Mouse (Mus musculus): ENCODE measurements at regions not wholly inside any gene's neighbourhood (a gene's known extent, or its start where the extent isn't known, plus 50 kb on each side); places are given as distances from the start of the nearest gene placed in this dataset.

- WGBS, result 67% methylated on average over 7 of the region's 7 CpGs
- DNase-seq (ENCODE audit: low spot score), result no peak
Observed at GRCm38 (mm10) chr6:51059923-51060847, 372.3 kb upstream of the Nfe2l3 start.

GRCm38 (mm10) chr6:51060848-51061535, 371.5 kb upstream of the Nfe2l3 start:
- no peaks in the 10 kb centered on the region for H3K36me3 ChIP-seq (ENCODE audit: control insufficient read depth, insufficient read depth, low read length)
- 43% methylated on average over 17 of the region's 17 CpGs for WGBS
- ATAC-seq (ENCODE audit: insufficient read depth, low FRiP score, low TSS enrichment) (no peak), DNase-seq (ENCODE audit: low spot score) (no peak)
- H3K9me3 ChIP-seq (ENCODE audit: control insufficient read depth, low read length), result no peaks in the 10 kb centered on the region
- H3K4me2 ChIP-seq (ENCODE audit: low read depth), result no peak overlapping the region
- H3K4me3 ChIP-seq (ENCODE audit: low read depth, low read length), result no peak overlapping the region
- H3K4me1 ChIP-seq (ENCODE audit: control insufficient read depth, insufficient read depth, low read length), result peaks cover 18% of the 10 kb centered on the region; the same call in 1 of the 2 replicates
- no peaks in the 10 kb centered on the region for H3K27me3 ChIP-seq (ENCODE audit: control insufficient read depth, insufficient read depth, low read length)
- H3K9ac ChIP-seq (ENCODE audit: low read length), result no peak overlapping the region
- H3K27ac ChIP-seq (ENCODE audit: low read depth, low read length), result peak overlapping the region; percentile 23; the same call in 1 of the 2 replicates

More at GRCm38 (mm10) chr6:51059923-51060847, 372.3 kb upstream of the Nfe2l3 start:
- H3K27me3 ChIP-seq (ENCODE audit: control insufficient read depth, insufficient read depth, low read length), result no peaks in the 10 kb centered on the region
- no peak overlapping the region for H3K9ac ChIP-seq (ENCODE audit: low read length)
- H3K36me3 ChIP-seq (ENCODE audit: control insufficient read depth, insufficient read depth, low read length), result no peaks in the 10 kb centered on the region
- peaks cover 18% of the 10 kb centered on the region; the same call in 1 of the 2 replicates for H3K4me1 ChIP-seq (ENCODE audit: control insufficient read depth, insufficient read depth, low read length)
- H3K9me3 ChIP-seq (ENCODE audit: control insufficient read depth, low read length), result no peaks in the 10 kb centered on the region
- ATAC-seq (ENCODE audit: insufficient read depth, low FRiP score, low TSS enrichment), result no peak
- no peak overlapping the region for H3K4me3 ChIP-seq (ENCODE audit: low read depth, low read length)
- peak overlapping the region; percentile 23; the same call in 1 of the 2 replicates for H3K27ac ChIP-seq (ENCODE audit: low read depth, low read length)
- H3K4me2 ChIP-seq (ENCODE audit: low read depth), result no peak overlapping the region

- no peaks in the 10 kb centered on the region for H3K36me3 ChIP-seq (ENCODE audit: control insufficient read depth, insufficient read depth, low read length)
- H3K27me3 ChIP-seq (ENCODE audit: control insufficient read depth, insufficient read depth, low read length), result no peaks in the 10 kb centered on the region
- H3K27ac ChIP-seq (ENCODE audit: low read depth, low read length), result no peak overlapping the region
- no peak overlapping the region for H3K9ac ChIP-seq (ENCODE audit: low read length)
- ATAC-seq (ENCODE audit: insufficient read depth, low FRiP score, low TSS enrichment), result no peak
- DNase-seq (ENCODE audit: low spot score), result no peak
- H3K4me1 ChIP-seq (ENCODE audit: control insufficient read depth, insufficient read depth, low read length), result peaks cover 19% of the 10 kb centered on the region
- no peaks in the 10 kb centered on the region for H3K9me3 ChIP-seq (ENCODE audit: control insufficient read depth, low read length)
- no peak overlapping the region for H3K4me3 ChIP-seq (ENCODE audit: low read depth, low read length)
- WGBS, result 55% methylated on average over 6 of the region's 6 CpGs
- H3K4me2 ChIP-seq (ENCODE audit: low read depth), result no peak overlapping the region
Observed at GRCm38 (mm10) chr6:51065156-51065555, 367.3 kb upstream of the Nfe2l3 start.

GRCm38 (mm10) chr6:51067332-51067731, 365.1 kb upstream of the Nfe2l3 start:
- ATAC-seq (ENCODE audit: insufficient read depth, low FRiP score, low TSS enrichment), result no peak
- no peaks in the 10 kb centered on the region for H3K27me3 ChIP-seq (ENCODE audit: control insufficient read depth, insufficient read depth, low read length)
- WGBS, result 82% methylated on average over 11 of the region's 11 CpGs

GRCm38 (mm10) chr6:51069945-51070344, 362.5 kb upstream of the Nfe2l3 start:
- DNase-seq (ENCODE audit: low spot score) (no peak), ATAC-seq (ENCODE audit: insufficient read depth, low FRiP score, low TSS enrichment) (no peak)
- Histone ChIP-seq H3K4me3 (ENCODE audit: low read depth, low read length) (no peak overlapping the region), H3K27ac (ENCODE audit: low read depth, low read length) (no peak overlapping the region), H3K9me3 (ENCODE audit: control insufficient read depth, low read length) (no peaks in the 10 kb centered on the region), H3K4me2 (ENCODE audit: low read depth) (no peak overlapping the region), H3K4me1 (ENCODE audit: control insufficient read depth, insufficient read depth, low read length) (peaks cover 19% of the 10 kb centered on the region), H3K9ac (ENCODE audit: low read length) (no peak overlapping the region), H3K36me3 (ENCODE audit: control insufficient read depth, insufficient read depth, low read length) (no peaks in the 10 kb centered on the region), H3K27me3 (ENCODE audit: control insufficient read depth, insufficient read depth, low read length) (no peaks in the 10 kb centered on the region)
- 41% methylated on average over 5 of the region's 5 CpGs for WGBS

More at GRCm38 (mm10) chr6:51067332-51067731, 365.1 kb upstream of the Nfe2l3 start:
- H3K9ac ChIP-seq (ENCODE audit: low read length), result no peak overlapping the region
- no peak overlapping the region for H3K4me2 ChIP-seq (ENCODE audit: low read depth)
- H3K27ac ChIP-seq (ENCODE audit: low read depth, low read length), result no peak overlapping the region
- H3K4me1 ChIP-seq (ENCODE audit: control insufficient read depth, insufficient read depth, low read length), result peaks cover 19% of the 10 kb centered on the region
- DNase-seq (ENCODE audit: low spot score), result no peak
- H3K36me3 ChIP-seq (ENCODE audit: control insufficient read depth, insufficient read depth, low read length), result no peaks in the 10 kb centered on the region
- H3K9me3 ChIP-seq (ENCODE audit: control insufficient read depth, low read length), result no peaks in the 10 kb centered on the region
- H3K4me3 ChIP-seq (ENCODE audit: low read depth, low read length), result no peak overlapping the region

GRCm38 (mm10) chr6:51071243-51071642, 361.2 kb upstream of the Nfe2l3 start:
- Histone ChIP-seq H3K4me3 (ENCODE audit: low read depth, low read length) (no peak overlapping the region), H3K27ac (ENCODE audit: low read depth, low read length) (no peak overlapping the region), H3K9me3 (ENCODE audit: control insufficient read depth, low read length) (no peaks in the 10 kb centered on the region), H3K4me1 (ENCODE audit: control insufficient read depth, insufficient read depth, low read length) (peaks cover 19% of the 10 kb centered on the region), H3K27me3 (ENCODE audit: control insufficient read depth, insufficient read depth, low read length) (no peaks in the 10 kb centered on the region), H3K4me2 (ENCODE audit: low read depth) (no peak overlapping the region), H3K9ac (ENCODE audit: low read length) (no peak overlapping the region), H3K36me3 (ENCODE audit: control insufficient read depth, insufficient read depth, low read length) (no peaks in the 10 kb centered on the region)
- 32% methylated on average over 9 of the region's 9 CpGs for WGBS
- no peak for DNase-seq (ENCODE audit: low spot score)
- no peak for ATAC-seq (ENCODE audit: insufficient read depth, low FRiP score, low TSS enrichment)

- no peak for ATAC-seq (ENCODE audit: insufficient read depth, low FRiP score, low TSS enrichment)
- DNase-seq (ENCODE audit: low spot score), result no peak
- Histone ChIP-seq H3K27ac (ENCODE audit: low read depth, low read length) (no peak overlapping the region), H3K27me3 (ENCODE audit: control insufficient read depth, insufficient read depth, low read length) (no peaks in the 10 kb centered on the region), H3K4me1 (ENCODE audit: control insufficient read depth, insufficient read depth, low read length) (peaks cover 25% of the 10 kb centered on the region), H3K4me3 (ENCODE audit: low read depth, low read length) (no peak overlapping the region), H3K36me3 (ENCODE audit: control insufficient read depth, insufficient read depth, low read length) (no peaks in the 10 kb centered on the region), H3K9ac (ENCODE audit: low read length) (no peak overlapping the region), H3K9me3 (ENCODE audit: control insufficient read depth, low read length) (no peaks in the 10 kb centered on the region), H3K4me2 (ENCODE audit: low read depth) (no peak overlapping the region)
- 81% methylated on average over 8 of the region's 8 CpGs for WGBS
Observed at GRCm38 (mm10) chr6:51075026-51075425, 357.4 kb upstream of the Nfe2l3 start.

- Histone ChIP-seq H3K27ac (ENCODE audit: low read depth, low read length) (no peak overlapping the region), H3K4me1 (ENCODE audit: control insufficient read depth, insufficient read depth, low read length) (peaks cover 15% of the 10 kb centered on the region), H3K4me2 (ENCODE audit: low read depth) (no peak overlapping the region), H3K4me3 (ENCODE audit: low read depth, low read length) (no peak overlapping the region), H3K27me3 (ENCODE audit: control insufficient read depth, insufficient read depth, low read length) (no peaks in the 10 kb centered on the region), H3K9ac (ENCODE audit: low read length) (no peak overlapping the region), H3K36me3 (ENCODE audit: control insufficient read depth, insufficient read depth, low read length) (no peaks in the 10 kb centered on the region), H3K9me3 (ENCODE audit: control insufficient read depth, low read length) (no peaks in the 10 kb centered on the region)
- ATAC-seq (ENCODE audit: insufficient read depth, low FRiP score, low TSS enrichment), result no peak
- DNase-seq (ENCODE audit: low spot score), result no peak
- 65% methylated on average over 21 of the region's 21 CpGs for WGBS
Observed at GRCm38 (mm10) chr6:51076861-51077768, 355.4 kb upstream of the Nfe2l3 start.
